Mouse (Mus musculus) ES-E14 (cell line): ENCODE data around the gene Fezf2.

Source experiments
- MAFK ChIP-seq: IDR thresholded peaks from 2 replicates; pipeline ENCODE4 v1.6.1; 2014; ENCODE audit warnings: mild to moderate bottlenecking, low read depth, low read length, inconsistent platforms; ENCODE audit not compliant: insufficient read depth
- ZNF384 ChIP-seq: IDR thresholded peaks from 2 replicates; pipeline ENCODE4 v1.6.1; 2012; ENCODE audit warnings: low read depth, low read length, inconsistent platforms

- no peak for TF ChIP-seq ZNF384
- TF ChIP-seq MAFK: no peak
Measured at GRCm38 (mm10) chr14:12338811-12339565, 9.0 kb downstream of the Fezf2 start.
